Mouse (Mus musculus): Measurements from ENCODE around the gene Trim58. TPM values are rescaled to one million over a fixed set of nuclear protein-coding genes. Genes with fewer than 3 reads are reported as not detected.

Trim58 gene
- total and polyA plus RNA-seq, 2 experiments: not detected

DNA sequence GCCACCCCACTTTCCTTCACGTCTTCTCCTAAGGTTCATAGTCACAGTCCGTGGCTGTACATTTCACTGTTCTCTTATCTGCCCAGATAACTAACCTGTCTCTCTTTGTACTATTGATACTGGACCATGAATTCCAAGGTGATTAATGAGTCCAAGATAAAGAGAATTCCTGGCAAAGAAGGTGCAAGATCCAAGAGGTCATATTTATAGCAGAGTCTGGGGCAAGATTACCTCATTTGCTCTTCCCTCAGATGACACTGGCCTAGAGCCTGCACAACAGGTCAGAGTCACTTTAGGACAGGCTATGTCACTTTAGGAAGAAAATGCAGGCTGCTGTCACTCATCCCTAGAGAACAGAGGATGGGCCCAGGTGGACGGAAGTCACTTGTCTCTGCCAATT, 35.0 kb upstream of the Trim58 start:
- Histone ChIP-seq H3K79me2 (ENCODE audit: control insufficient read depth, insufficient read depth, low read length) (no peaks in the 10 kb centered on the region), H3K36me3 (ENCODE audit: control insufficient read depth, insufficient read depth, low read length) (no peaks in the 10 kb centered on the region), H3K9ac (ENCODE audit: low read depth, low read length) (no peak overlapping the region), H3K4me3 (ENCODE audit: insufficient read depth, low read depth, low read length) (no peak overlapping the region), H3K27ac (replicated peaks; ENCODE audit: insufficient read depth, low read depth, low read length) (peak overlapping the region; percentile 30; the same call in 1 of the 2 replicates), H3K4me1 (ENCODE audit: control insufficient read depth, insufficient read depth, low read length) (peaks cover 12% of the 10 kb centered on the region), H3K27me3 (ENCODE audit: control insufficient read depth, insufficient read depth, low read length) (no peaks in the 10 kb centered on the region)
- DNase-seq (ENCODE audit: extremely low read depth, low read depth, low spot score): peak; percentile 81
- no peak for TF ChIP-seq POLR2A (IDR thresholded peaks at IDR 0.05; ENCODE audit: extremely low read depth, insufficient read depth, low read length)
- no peak for TF ChIP-seq CTCF (IDR thresholded peaks at IDR 0.05; ENCODE audit: low read depth, low read length)
- WGBS: 20% methylated on average over 3 of the region's 3 CpGs

DNA sequence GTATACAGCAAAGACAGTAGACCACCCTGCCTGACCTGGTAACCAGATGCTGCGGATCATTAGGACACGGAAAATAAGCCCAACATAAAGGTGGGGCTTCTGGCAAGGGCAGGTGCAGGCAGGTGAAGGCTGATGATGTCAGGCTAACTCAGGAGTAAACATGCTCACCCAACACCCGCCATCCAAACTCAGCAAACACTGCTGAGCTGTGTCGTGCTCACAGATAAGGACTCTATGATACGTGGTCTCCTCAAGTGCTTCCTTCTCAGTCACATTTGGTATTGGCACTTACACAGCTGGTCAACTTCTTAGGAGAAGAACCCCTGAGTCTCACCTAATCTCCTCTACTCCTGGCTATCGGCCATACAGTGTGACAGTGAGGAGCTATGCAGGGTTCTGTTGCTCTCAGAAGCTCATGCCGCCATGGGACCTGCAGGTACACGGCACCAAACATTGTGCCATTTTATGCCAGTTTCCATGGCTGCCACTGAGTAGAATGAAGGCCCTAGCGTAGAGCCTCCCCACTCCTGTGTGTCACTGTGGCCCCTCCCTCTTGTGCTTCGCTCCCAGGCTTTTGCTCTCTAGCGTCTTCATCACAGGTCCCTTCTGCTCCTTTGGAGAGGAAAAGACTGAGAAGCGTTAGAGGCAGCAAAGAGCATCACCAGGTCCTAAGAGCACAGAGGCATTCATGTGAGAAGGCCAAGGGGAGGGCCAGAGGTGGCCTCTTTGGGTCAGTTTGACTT, 33.9 kb upstream of the Trim58 start:
- no peaks in the 10 kb centered on the region for H3K36me3 ChIP-seq (ENCODE audit: control insufficient read depth, insufficient read depth, low read length)
- TF ChIP-seq POLR2A (IDR thresholded peaks at IDR 0.05; ENCODE audit: extremely low read depth, insufficient read depth, low read length) (no peak), CTCF (IDR thresholded peaks at IDR 0.05; ENCODE audit: low read depth, low read length) (no peak)
- H3K4me1 ChIP-seq (ENCODE audit: control insufficient read depth, insufficient read depth, low read length): peaks cover 12% of the 10 kb centered on the region
- DNase-seq (ENCODE audit: extremely low read depth, low read depth, low spot score): no peak
- H3K9ac ChIP-seq (ENCODE audit: low read depth, low read length): no peak overlapping the region
- no peak overlapping the region for H3K27ac ChIP-seq (replicated peaks; ENCODE audit: insufficient read depth, low read depth, low read length)
- WGBS: 78% methylated on average over 12 of the region's 12 CpGs
- H3K27me3 ChIP-seq (ENCODE audit: control insufficient read depth, insufficient read depth, low read length): no peaks in the 10 kb centered on the region
- H3K4me3 ChIP-seq (ENCODE audit: insufficient read depth, low read depth, low read length): no peak overlapping the region
- H3K79me2 ChIP-seq (ENCODE audit: control insufficient read depth, insufficient read depth, low read length): no peaks in the 10 kb centered on the region

- peak; percentile 67 for DNase-seq (ENCODE audit: extremely low read depth, low read depth, low spot score)
- Histone ChIP-seq H3K27me3 (ENCODE audit: control insufficient read depth, insufficient read depth, low read length) (no peaks in the 10 kb centered on the region), H3K79me2 (ENCODE audit: control insufficient read depth, insufficient read depth, low read length) (no peaks in the 10 kb centered on the region), H3K4me3 (ENCODE audit: insufficient read depth, low read depth, low read length) (no peak overlapping the region), H3K36me3 (ENCODE audit: control insufficient read depth, insufficient read depth, low read length) (no peaks in the 10 kb centered on the region), H3K9ac (ENCODE audit: low read depth, low read length) (no peak overlapping the region), H3K4me1 (ENCODE audit: control insufficient read depth, insufficient read depth, low read length) (peaks cover 12% of the 10 kb centered on the region), H3K27ac (replicated peaks; ENCODE audit: insufficient read depth, low read depth, low read length) (no peak overlapping the region)
- TF ChIP-seq CTCF (IDR thresholded peaks at IDR 0.05; ENCODE audit: low read depth, low read length) (no peak), POLR2A (IDR thresholded peaks at IDR 0.05; ENCODE audit: extremely low read depth, insufficient read depth, low read length) (no peak)
- 46% methylated on average over 6 of the region's 6 CpGs for WGBS
Observed at GRCm38 (mm10) chr11:58607030-58607429, 33.2 kb upstream of the Trim58 start.

- TF ChIP-seq POLR2A (IDR thresholded peaks at IDR 0.05; ENCODE audit: extremely low read depth, insufficient read depth, low read length): no peak
- no peak for TF ChIP-seq CTCF (IDR thresholded peaks at IDR 0.05; ENCODE audit: low read depth, low read length)
- Histone ChIP-seq H3K27ac (replicated peaks; ENCODE audit: insufficient read depth, low read depth, low read length) (no peak overlapping the region), H3K79me2 (ENCODE audit: control insufficient read depth, insufficient read depth, low read length) (no peaks in the 10 kb centered on the region), H3K27me3 (ENCODE audit: control insufficient read depth, insufficient read depth, low read length) (no peaks in the 10 kb centered on the region), H3K36me3 (ENCODE audit: control insufficient read depth, insufficient read depth, low read length) (no peaks in the 10 kb centered on the region), H3K4me3 (ENCODE audit: insufficient read depth, low read depth, low read length) (no peak overlapping the region), H3K9ac (ENCODE audit: low read depth, low read length) (no peak overlapping the region), H3K4me1 (ENCODE audit: control insufficient read depth, insufficient read depth, low read length) (peaks cover 8% of the 10 kb centered on the region; the same call in 1 of the 2 replicates)
- WGBS: 68% methylated on average over 3 of the region's 3 CpGs
- peak; percentile 22 for DNase-seq (ENCODE audit: extremely low read depth, low read depth, low spot score)
Observed at GRCm38 (mm10) chr11:58613359-58613758, 26.9 kb upstream of the Trim58 start.

- peak; percentile 73 for DNase-seq (ENCODE audit: extremely low read depth, low read depth, low spot score)
- Histone ChIP-seq H3K36me3 (ENCODE audit: control insufficient read depth, insufficient read depth, low read length) (no peaks in the 10 kb centered on the region), H3K79me2 (ENCODE audit: control insufficient read depth, insufficient read depth, low read length) (no peaks in the 10 kb centered on the region), H3K4me3 (ENCODE audit: insufficient read depth, low read depth, low read length) (no peak overlapping the region), H3K4me1 (ENCODE audit: control insufficient read depth, insufficient read depth, low read length) (peaks cover 9% of the 10 kb centered on the region; the same call in 1 of the 2 replicates), H3K9ac (ENCODE audit: low read depth, low read length) (no peak overlapping the region), H3K27me3 (ENCODE audit: control insufficient read depth, insufficient read depth, low read length) (no peaks in the 10 kb centered on the region), H3K27ac (replicated peaks; ENCODE audit: insufficient read depth, low read depth, low read length) (no peak overlapping the region)
- TF ChIP-seq POLR2A (IDR thresholded peaks at IDR 0.05; ENCODE audit: extremely low read depth, insufficient read depth, low read length) (no peak), CTCF (IDR thresholded peaks at IDR 0.05; ENCODE audit: low read depth, low read length) (no peak)
Observed at GRCm38 (mm10) chr11:58614526-58614925, 25.7 kb upstream of the Trim58 start.

DNA sequence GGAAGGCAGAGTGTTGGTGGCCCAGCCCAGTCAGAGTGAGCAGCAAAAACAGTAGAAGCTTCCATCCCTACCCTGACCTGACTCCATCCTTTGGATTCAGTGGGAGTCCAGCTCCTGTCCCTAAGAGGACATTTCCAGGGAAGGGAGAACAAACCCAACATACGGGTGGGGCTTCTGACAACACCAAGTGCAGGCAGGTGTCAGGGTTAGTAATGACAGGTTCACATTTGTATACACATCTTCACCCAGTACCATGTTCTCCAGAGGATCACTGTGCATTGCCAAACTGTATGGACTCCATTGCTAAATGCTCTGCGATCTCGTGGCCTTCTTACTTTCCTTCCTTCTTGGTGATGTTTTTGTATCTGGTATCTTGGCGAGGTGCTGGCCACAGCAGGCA, 24.3 kb upstream of the Trim58 start, which contains the start of gene 2210407C18Rik:
Gene 2210407C18Rik, minus strand, starts transcription at position 101 of the 400 bp plus-strand sequence.
- H3K27ac ChIP-seq (replicated peaks; ENCODE audit: insufficient read depth, low read depth, low read length): no peak within 1 kb of the TSS
- no peaks in the 10 kb centered on the region for H3K79me2 ChIP-seq (ENCODE audit: control insufficient read depth, insufficient read depth, low read length)
- TF ChIP-seq POLR2A (IDR thresholded peaks at IDR 0.05; ENCODE audit: extremely low read depth, insufficient read depth, low read length): no peak
- no peak for TF ChIP-seq CTCF (IDR thresholded peaks at IDR 0.05; ENCODE audit: low read depth, low read length)
- H3K4me3 ChIP-seq (ENCODE audit: insufficient read depth, low read depth, low read length): no peak within 1 kb of the TSS
- H3K36me3 ChIP-seq (ENCODE audit: control insufficient read depth, insufficient read depth, low read length): no peaks in the 10 kb centered on the region
- H3K27me3 ChIP-seq (ENCODE audit: control insufficient read depth, insufficient read depth, low read length): no peaks in the 10 kb centered on the region
- 92% methylated on average over 4 of the region's 4 CpGs for WGBS
- no peak for DNase-seq (ENCODE audit: extremely low read depth, low read depth, low spot score)
- no peak within 1 kb of the TSS for H3K9ac ChIP-seq (ENCODE audit: low read depth, low read length)
- peaks cover 9% of the 10 kb centered on the region; the same call in 1 of the 2 replicates for H3K4me1 ChIP-seq (ENCODE audit: control insufficient read depth, insufficient read depth, low read length)
